Mouse (Mus musculus) urinary bladder, adult 18-20 months (tissue): ENCODE data around the gene Sly.
"Not testable (repeated sequence)": the region's sequence is repeated elsewhere in the genome, so short reads cannot be mapped to it uniquely, and the experiment has no call there.

Experiments
- DNase-seq, 2 experiments: peaks; one replicate each; pipeline ENCODE4 v3.0.0; 2022; ENCODE audit warnings: low spot score in 2 of 2, mixed read lengths in 2 of 2

The Sly gene

DNA sequence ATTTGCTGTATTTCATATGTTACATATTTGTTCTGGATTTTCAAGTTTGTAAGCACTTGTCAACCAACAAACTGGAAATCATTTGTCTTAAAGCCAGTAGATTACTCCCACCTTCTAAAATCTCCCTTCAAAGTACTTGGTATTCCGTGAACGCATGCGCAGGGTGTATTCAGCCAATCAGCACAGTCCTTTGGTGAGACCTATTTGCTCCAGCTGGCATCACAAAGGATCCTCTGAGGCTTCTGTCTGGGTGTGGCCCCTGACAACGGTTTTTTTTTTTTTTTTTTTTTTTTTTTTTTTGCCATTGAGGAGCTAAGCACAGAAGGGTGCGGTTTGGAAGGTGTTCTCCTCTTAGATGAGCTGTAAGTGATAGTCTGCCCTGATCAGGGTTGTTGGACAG lies at the start of gene Sly:
Gene Sly (plus strand): TSS at position 301 of the 400 bp plus-strand sequence.
- DNase-seq = not testable (repeated sequence)
